Mouse (Mus musculus): Measurements from ENCODE around the gene Dnah14. TPM values are rescaled to one million over a fixed set of nuclear protein-coding genes. Genes with fewer than 3 reads are reported as not detected.

Dnah14 gene
- total RNA-seq, 2 experiments from 2014 or later: 0.98 to 2.4 TPM

DNA sequence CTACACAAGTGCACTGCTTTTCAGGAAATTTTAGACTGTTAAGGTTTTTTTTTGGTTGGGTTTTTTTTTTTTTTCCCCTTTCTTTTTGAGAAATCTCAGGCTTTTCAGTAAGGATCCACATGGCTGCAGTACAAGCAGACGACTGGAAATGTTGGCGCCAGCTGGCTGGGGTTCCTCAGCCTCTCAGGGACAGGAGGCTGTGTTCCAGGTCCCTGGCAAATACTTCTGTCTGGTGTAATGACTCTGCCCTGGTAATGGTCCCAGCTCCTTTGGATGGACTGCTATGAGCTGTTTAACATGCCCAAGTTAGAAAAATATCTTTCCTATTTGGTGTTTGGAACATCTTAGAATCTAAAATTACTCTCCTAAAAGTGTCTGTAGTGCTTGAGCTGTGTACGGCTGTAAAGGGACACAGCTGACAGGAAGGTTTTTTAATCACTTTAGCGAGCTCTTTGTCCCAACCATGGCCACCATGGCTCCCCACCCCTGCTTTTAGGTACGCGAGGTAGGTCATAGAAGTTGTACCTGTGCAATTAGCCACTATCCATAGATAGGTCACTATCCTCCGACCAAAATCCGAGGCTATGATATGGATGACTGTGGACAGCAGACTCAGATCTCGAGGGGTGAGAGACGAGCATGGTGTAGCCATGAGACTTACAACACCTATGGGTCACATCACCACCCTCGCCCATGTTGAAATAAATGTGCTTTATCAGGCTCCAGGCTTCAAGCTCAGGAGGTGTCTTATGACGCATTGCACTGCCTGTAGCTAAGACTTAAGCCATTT, 275.4 kb downstream of the Dnah14 start:
- DNase-seq (ENCODE audit: low spot score in 2 of 2): peak; percentile 67 to 76

DNA sequence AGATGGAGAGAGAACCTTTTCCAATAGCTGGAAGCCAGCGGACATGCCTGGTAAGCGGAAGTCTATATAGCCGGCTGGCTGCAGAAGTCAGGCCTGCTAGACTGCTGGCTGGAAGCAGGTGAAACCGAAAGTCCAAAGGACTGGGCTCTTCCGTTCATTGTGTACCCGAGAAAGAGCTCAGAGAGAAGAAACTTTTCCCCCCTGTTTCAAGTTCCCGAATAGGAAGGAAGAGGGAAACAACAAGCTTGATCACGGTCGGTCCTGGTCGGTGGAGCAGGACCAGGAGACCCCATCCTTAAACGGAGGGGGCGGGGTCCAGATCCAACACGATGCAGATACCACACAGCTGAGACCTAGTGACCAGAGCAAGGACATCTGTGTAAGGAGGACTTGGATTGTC, 276.1 kb downstream of the Dnah14 start:
- no peak for DNase-seq (ENCODE audit: low spot score in 2 of 2)

DNA sequence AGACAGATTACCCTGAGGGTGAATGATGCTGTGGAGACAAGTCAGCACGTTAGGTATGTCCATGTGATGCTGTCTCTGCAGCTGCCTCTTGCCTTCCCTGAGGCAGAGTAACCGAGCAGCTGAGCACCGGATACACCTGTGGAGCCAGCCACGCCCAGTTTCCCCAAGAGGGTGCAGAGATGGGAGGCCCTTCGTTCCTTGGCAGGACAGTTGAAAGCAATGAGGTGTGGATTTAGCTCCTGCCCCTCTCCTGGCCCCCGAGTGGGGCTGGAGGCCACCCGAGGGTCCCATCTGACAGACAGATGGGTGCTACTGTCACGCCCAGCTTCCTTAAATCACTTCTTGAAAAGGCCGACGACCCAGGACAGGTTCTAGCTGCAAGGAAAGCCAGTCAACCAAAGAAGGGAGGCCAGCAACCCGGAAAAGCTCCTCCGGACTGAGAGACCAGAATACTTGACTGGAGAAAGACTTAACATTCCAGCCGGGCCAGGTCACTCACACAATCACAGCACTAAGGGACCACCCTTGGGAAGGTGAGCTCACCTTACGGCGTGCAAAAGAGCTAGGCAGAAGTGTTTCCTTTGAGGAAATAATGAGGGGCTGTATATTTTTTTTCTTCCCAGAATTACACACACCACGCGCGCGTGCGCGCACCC, 276.9 kb downstream of the Dnah14 start:
- no peak for DNase-seq (ENCODE audit: low spot score in 2 of 2)

DNA sequence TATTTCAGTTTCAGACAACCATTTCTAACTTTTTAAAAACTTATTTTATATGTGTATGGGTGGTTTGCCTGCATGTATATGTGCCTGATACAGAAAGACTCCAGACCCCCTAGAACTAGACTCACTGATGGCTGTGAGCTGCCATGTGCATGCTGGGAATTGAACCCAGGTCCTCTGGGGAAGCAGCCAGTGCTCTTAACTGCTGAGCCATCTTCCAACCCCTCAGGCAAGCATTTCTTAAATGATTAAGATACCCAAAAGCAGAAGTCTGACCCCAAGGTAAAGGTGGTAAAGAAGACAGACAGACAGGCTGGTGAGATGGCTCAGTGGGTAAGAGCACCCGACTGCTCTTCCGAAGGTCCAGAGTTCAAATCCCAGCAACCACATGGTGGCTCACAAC, 278.5 kb downstream of the Dnah14 start:
- no peak for DNase-seq (ENCODE audit: low spot score in 2 of 2)

DNA sequence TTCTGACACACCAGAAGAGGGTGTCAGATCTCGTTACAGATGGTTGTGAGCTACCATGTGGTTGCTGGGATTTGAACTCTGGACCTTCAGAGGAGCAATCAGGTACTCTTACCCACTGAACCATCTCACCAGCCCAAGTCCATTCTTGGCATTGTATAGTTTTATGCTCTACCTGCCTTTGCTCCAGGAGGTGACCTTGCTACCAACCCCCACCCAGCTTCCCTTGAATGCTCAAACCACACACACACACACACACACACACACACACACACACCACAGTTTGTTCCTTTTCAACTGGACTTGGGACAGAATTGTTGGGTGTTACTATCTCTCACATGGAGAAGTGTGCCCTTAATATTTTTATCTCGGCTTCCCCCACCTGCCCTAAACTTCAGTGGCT, 280.0 kb downstream of the Dnah14 start:
- no peak for DNase-seq (ENCODE audit: low spot score in 2 of 2)

DNA sequence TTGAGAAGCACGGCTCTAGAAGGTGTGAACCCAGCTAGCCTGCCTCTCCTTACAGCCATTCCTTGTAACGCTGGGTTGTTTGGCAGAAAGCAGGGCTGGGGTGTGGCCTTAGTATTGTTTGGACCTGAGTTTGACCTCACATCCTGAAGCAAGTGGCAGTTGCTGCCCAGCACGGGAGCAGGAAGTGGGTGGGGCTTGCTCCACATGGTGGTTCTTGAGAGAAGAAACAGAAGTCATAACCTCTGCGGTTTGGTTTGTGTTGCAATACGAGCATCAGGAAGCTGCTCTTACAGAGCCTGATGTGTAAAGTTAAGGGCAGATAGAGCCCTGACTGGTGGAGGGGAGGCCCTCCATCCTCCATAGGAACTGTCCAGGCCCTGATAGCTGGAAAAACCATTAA, 284.3 kb downstream of the Dnah14 start:
- no peak for DNase-seq (ENCODE audit: low spot score in 2 of 2)

DNA sequence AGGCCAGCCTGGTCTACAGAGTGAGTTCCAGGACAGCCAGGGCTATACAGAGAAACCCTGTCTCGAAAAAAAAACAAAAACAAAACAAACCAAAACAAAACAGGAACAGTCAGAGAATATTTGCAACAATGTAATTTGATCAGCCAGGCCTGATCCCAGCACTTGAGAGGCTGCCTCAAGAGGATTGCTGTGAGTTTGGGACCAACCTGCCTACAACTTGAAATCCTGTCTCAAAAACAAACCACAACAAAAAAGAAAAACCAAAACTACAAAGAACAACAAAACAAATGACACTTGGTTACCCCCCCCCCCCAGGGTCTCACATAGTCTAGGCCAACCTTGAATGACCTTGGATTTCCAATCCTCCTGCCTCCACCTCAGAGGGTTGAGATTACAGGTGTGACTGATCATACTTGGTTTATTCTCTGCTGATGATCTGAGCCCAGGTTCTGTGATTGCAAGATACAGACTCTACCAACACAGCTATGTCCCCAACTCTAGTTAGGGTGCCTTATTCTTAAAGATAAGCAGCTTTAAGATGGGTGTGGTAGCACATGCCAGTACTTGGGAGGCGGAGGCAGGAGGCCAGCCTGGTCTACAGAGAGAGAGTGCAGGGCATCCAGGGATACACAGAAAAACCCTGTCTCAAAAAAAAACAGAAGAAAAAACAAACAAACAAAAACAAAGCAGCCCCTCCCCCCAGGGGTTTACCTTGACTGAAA, 285.0 kb downstream of the Dnah14 start:
- no peak for DNase-seq (ENCODE audit: low spot score in 2 of 2)

DNA sequence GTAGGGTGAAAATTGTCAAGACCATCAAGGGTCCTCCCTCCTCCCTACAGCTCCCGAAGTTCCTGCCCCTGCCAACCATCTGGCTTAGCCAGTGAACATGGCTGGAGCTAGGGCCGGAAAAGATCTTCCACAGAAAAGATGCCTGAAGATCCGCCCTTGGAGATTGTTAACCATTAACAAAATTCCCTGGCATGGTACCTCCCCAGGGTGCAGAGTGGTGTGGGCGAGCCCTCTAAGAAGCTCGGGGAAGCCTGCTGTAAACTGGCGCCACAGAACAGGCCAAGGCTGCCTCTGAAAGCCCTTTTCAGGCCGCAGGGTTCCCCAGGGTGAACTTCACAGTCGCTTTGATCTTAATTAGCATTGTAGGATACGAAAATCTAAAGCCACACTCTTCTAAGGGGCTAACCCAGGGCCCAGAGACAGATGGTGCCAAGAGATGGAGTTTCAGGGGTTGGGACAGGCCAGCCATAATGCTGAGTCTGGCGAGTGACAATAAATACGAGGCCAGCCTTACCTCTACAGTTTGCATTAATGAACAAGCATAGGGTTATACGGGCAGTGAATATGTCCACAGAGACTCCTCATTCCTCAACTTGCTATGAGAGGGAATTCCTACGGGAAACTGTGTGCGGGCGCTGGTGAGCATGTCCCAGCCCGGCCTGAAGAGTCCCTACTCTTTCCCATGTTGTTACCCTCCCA, 286.5 kb downstream of the Dnah14 start:
- no peak for DNase-seq (ENCODE audit: low spot score in 2 of 2)

DNA sequence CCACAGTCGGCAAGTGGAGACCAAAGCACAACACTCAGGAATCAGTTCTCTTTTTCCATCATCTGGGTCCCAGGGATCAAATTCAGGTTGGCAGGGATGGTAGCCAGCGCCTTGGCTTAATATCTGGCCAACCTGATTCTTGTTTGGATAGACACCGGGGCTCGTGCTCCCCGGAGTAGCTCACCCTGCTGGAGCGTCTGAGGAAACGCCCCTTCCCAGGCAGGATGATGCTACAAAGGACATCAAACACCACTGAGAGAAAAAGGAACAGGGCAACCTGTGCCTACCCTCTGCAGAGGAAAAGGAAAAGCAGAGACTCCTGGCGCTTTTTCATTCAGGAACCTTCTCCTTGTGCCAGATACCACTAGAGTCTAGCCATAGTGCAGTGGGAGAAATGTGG, 287.1 kb downstream of the Dnah14 start:
- no peak for DNase-seq (ENCODE audit: low spot score in 2 of 2)

Other genes with a start within 250 kb of the Dnah14 start
- gene Cnih3, start 223.9 kb upstream of the Dnah14 start, total RNA-seq (2021): 10 to 100 TPM; 48.3 to 56.1 TPM
- under 1 TPM; 0.32 to 0.47 TPM for gene Ccdc121, start 65.1 kb upstream of the Dnah14 start, total RNA-seq (2021)

Data from layer of hippocampus, postnatal 10 days (tissue).